Mouse (Mus musculus): ENCODE data around the gene Madd.
"Not testable (repeated sequence)": the region's sequence is repeated elsewhere in the genome, so short reads cannot be mapped to it uniquely, and the experiment has no call there.

Gene Madd

DNA sequence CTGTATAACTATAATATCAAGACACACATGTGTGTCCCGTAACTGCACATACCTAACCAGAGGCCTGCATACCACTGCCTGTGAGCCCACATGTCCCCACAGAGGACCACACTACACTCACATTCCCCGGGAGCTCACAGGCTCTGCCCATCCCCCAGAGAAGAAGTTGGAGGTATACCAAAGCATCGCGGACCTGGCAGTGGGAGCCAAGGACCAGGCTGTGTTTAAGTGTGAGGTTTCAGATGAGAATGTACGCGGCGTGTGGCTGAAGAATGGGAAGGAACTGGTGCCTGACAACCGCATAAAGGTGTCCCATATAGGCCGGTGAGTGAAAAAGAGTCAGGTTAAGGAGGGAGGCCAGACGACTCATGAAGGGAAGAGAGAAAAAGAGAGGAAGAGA lies 58.5 kb downstream of the Madd start:
- DNase-seq (ENCODE audit: low spot score in 2 of 2), result no peak

- DNase-seq (ENCODE audit: low spot score in 2 of 2), result no peak
Measured at GRCm38 (mm10) chr2:91123521-91123920, 60.1 kb downstream of the Madd start.

GRCm38 (mm10) chr2:91121497-91121896 lies 62.1 kb downstream of the Madd start:
- no peak for DNase-seq (ENCODE audit: low spot score in 2 of 2)

GRCm38 (mm10) chr2:91121011-91121410 lies 62.6 kb downstream of the Madd start:
- DNase-seq (ENCODE audit: low spot score in 2 of 2), result no peak

DNA sequence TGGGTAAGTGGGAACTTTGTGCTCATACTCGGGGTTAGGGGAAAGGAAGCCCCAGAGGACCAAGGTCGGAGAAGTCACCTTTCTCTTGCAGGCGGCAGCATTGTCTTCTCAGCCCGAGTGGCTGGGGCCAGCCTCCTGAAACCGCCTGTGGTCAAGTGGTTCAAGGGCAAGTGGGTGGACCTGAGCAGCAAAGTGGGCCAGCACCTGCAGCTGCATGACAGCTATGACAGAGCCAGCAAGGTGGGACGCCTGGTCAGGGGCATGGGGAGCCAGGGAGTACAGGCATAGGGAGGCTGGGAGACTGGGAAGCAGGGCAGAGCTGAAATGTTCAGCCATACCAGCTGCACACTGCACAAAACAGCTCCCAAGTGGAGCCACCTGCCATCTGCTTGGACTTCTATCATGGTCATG lies 63.4 kb downstream of the Madd start:
- no peak for DNase-seq (ENCODE audit: low spot score in 2 of 2)

DNA sequence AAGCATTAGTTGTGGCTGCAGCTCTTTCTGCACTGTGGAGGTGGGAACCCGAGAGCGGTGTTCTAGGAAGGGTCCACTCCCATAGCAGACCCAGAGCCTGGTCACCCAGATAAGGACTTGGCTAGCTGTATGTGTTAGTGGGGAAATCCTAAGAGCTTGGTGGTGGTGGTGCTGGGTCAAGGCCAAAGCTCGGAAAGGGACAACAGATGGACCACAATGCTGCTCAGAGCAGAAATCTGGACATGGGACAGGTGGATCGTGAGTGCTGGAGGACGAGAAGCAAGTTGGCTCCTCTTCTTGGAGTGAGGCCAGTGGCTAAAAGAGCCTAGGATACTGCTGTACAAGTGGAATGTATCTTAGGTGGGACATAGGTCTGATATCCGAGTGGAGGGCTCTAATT lies 64.1 kb downstream of the Madd start:
- no peak for DNase-seq (ENCODE audit: low spot score in 2 of 2)

DNA sequence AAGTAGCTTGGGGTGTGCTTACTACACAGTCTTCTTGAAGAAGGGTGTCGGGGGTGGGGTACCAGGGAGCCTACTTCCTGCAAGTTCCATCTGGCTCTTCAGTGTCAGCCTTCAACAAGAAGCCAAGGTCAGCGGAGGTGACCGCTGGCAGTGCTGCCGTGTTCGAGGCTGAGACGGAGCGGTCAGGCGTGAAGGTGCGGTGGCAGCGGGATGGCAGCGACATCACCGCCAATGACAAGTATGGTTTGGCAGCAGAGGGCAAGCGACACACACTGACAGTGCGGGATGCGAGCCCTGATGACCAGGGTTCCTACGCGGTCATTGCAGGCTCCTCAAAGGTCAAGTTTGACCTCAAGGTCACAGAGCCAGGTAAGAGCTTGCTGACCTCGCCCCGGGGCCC lies 64.6 kb downstream of the Madd start:
- no peak for DNase-seq (ENCODE audit: low spot score in 2 of 2)

DNA sequence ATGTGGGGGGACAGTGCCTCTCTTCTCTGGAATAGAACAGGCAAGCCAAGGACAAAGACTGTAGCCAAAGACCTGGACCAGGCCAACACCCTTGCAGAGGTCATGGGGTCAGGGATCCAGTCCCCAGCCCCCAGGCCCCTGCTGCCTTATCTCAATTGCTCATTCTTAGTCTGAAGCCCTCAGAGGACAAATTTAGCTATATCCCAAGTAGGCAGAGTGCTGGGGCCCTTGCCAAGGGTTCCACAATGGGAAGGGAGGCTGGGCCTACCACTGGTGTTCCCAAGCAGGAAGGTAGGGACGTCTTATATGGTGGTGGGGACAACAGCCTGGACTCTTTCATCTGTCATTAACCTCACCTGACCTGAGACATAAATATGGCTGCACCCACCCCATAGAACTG lies 65.0 kb downstream of the Madd start:
- DNase-seq (ENCODE audit: low spot score in 2 of 2), result no peak

DNA sequence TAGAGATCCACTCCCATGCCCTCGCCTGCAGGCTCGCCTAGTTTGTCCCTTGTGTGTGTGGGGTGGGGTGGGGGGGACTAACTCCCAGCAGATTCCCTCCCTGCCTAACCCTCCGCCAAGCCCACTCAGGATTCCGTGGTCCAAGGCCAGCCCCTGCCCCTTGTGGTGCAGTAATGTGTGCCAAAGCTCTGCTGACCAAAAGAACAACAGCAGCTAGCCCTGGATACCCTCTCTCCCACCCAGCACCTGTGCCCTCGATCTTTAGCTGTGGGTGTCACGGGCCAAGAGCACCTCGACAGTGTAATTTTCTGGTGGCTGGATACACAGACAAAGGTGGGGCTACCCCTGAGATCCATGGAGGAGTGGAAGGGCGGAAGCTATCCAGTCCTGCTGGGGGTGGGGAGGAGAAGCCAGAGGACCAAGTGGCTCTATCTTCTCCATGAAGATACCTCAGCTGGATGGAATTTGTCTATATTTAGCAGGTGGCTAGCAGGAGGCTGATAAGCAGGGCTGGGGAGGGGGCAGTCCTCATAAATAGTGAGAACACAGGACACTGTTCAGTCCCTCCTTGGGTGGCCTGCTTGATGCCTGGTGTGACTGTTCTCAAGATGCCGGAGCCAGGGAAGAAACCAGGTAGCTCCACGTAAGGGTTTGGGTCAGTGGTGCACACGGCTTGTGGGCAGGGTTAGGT lies 65.9 kb downstream of the Madd start, which contains the start of gene Mybpc3:
Mybpc3 (plus strand) TSS at position 560 of the 691 bp plus-strand sequence.
- no peak for DNase-seq (ENCODE audit: low spot score in 2 of 2)

GRCm38 (mm10) chr2:91116842-91117241 lies 66.8 kb downstream of the Madd start:
- DNase-seq (ENCODE audit: low spot score in 2 of 2), result no peak

GRCm38 (mm10) chr2:91115578-91115970 lies 68.1 kb downstream of the Madd start:
- DNase-seq (ENCODE audit: low spot score in 2 of 2), result no peak

DNA sequence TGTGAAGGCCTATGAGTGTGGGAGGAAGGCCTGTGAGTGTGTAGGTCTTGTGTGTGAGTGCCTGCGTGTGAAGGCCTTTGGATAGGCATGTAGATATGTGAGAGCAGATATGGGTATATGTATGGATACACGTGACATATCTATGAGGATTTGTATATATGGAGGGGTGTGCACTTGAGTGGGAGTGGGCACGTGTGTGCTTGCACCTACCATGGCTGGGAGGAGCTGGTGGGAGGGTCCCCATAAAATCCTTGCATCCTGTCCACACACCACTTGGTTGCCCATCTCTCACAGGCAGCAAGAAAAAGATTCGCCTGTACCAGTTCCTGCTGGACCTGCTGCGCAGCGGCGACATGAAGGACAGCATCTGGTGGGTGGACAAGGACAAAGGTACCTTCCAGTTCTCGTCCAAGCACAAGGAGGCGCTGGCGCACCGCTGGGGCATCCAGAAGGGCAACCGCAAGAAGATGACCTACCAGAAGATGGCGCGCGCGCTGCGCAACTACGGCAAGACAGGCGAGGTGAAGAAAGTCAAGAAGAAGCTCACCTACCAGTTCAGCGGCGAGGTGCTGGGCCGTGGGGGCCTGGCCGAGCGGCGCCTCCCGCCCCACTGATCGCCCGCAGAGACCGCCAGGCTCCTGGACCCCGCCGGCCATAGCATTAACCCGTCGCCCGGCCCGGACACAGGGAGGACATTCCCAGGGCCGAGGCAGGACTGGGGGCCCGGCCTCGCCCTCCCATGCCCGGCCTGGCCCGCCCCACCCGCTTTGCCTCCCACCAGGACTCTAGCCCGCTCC lies 68.7 kb downstream of the Madd start:
- DNase-seq (ENCODE audit: low spot score in 2 of 2), result peak; percentile 95 to 96

DNA sequence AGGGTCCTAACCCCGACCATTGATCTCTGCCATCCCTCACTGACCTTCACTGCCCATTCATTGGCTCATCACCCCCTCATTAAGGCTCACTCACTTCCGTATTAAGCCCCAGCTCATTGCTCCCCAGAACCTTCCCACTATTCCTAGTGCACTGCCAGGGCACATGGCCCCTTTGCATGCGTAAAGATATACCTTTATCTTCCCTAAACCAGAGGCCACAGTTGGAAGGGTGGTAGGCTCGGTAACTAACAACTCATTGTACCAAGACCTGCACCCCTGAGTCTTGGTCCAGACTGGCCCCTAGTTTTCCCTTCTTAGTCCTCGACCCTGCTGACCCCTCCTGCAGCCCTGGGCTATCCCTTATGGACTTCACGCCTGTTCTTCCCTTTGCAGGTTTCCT lies 69.8 kb downstream of the Madd start:
- no peak for DNase-seq (ENCODE audit: low spot score in 2 of 2)

DNA sequence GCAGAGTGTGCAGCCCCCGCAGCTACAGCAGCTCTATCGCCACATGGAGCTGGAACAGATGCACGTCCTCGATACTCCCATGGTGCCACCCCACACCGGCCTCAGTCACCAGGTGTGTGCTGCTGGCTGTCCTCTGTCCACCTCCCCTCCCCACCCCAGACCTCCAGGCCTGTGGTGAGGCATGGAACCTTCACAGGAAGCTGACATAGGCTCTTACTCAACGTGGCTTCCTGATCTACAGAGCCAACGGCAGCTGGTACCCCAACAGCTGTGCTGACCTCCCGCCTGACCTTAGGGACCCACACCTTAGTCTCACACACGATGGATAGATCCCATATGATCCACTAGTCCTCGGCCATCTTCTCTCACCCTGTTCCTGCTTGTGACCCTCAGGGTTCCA lies 70.3 kb downstream of the Madd start:
- DNase-seq (ENCODE audit: low spot score in 2 of 2), result no peak

- DNase-seq (ENCODE audit: low spot score in 2 of 2), result no peak
Measured at GRCm38 (mm10) chr2:91112491-91112890, 71.1 kb downstream of the Madd start.

- not testable (repeated sequence) for DNase-seq (ENCODE audit: low spot score in 2 of 2)
Measured at GRCm38 (mm10) chr2:91111832-91112231, 71.8 kb downstream of the Madd start.

DNA sequence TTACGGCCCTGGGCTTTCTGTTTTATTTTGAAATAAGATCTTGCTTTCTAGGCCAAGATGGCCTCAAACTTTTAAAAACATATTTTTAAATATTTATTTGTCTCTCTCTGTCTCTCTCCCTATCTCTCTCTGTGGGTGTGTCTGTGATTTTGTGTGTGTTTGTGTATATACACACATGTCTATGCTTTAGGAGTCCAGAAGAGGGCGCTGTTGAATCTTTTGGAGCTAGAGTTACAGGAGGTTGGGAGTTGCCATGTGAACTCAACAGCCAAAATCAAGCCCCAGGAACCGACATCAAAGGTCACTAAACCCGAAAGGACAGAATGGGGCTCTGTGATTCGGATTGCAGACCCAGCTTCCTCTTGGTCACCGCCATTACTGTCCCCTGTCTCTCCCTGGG lies 73.2 kb downstream of the Madd start:
- DNase-seq (ENCODE audit: low spot score in 2 of 2), result no peak

GRCm38 (mm10) chr2:91109807-91110385 lies 73.7 kb downstream of the Madd start:
- peak in 1 of 2 experiments; percentile 38 for DNase-seq (ENCODE audit: low spot score in 2 of 2)

GRCm38 (mm10) chr2:91109241-91109640 lies 74.4 kb downstream of the Madd start:
- DNase-seq (ENCODE audit: low spot score in 2 of 2), result no peak

DNA sequence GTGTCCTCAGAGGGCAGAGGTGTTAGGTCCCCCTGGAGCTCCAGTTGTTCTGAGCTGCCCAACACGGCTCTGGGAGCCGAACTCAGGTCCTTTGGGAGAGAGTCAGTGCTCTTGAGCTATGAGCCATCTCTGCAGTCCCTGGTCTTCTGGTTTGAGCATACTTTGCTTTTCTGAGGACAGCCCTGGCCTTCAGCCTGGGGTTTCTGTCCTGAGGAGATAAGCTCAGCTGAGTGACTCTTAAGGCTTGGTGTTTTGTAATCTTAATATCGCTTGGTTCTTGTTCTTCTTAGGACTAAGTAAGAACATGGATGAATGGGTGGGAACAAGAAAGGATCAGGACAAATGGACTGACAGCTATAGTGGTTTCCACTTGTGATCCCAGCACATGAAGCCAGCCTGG lies 75.5 kb downstream of the Madd start:
- DNase-seq (ENCODE audit: low spot score in 2 of 2), result no peak

GRCm38 (mm10) chr2:91101124-91101740 lies 82.4 kb downstream of the Madd start:
- DNase-seq (ENCODE audit: low spot score in 2 of 2), result peak; percentile 80 to 90

- DNase-seq (ENCODE audit: low spot score in 2 of 2), result no peak
Measured at GRCm38 (mm10) chr2:91098156-91098555, 85.5 kb downstream of the Madd start.

Data from urinary bladder, postnatal 36 days (tissue).